Mouse (Mus musculus) ES-Bruce4 (cell line): Measurements from ENCODE around the gene Zfp583.
"Not testable (repeated sequence)": the region's sequence is repeated elsewhere in the genome, so short reads cannot be mapped to it uniquely, and the experiment has no call there.

Experiments used
- CTCF ChIP-seq: IDR thresholded peaks from one replicate; pipeline ENCODE4 v1.8.1; 2011; ENCODE audit warnings: low read depth, low read length
- EP300 ChIP-seq: IDR thresholded peaks from 2 replicates; pipeline ENCODE4 v1.6.1; 2011; ENCODE audit warnings: low read depth, low read length; ENCODE audit not compliant: insufficient read depth
- POLR2A ChIP-seq: IDR thresholded peaks from one replicate; pipeline ENCODE4 v1.8.1; 2011; ENCODE audit warnings: low read length; ENCODE audit not compliant: insufficient read depth

DNA sequence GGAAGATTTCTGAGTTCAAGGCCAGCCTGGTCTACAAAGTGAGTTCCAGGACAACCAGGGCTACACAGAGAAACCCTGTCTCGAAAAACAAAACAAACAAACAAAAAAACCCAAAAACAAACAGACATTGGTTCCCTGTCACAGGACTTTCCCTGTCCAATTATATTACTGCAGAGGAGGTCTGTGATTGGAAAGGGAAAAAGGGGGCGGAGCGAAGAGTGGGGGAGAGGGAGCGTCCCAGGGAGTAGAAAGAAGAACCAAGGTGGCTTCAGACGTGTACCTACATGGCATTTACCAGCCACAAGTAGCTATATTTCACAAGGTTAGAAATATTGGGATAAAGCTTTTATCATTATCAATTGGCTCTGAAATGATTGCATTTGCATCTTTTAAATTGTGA is 37.1 kb upstream of the Zfp583 start:
- not testable (repeated sequence) for TF ChIP-seq CTCF, POLR2A, EP300
